Mouse (Mus musculus): ENCODE data around the gene Rsc1a1. TPM values are rescaled to one million over a fixed set of nuclear protein-coding genes. Genes with fewer than 3 reads are reported as not detected.

Gene Rsc1a1
- total RNA-seq, 2 experiments from 2014 or later, result 4.1 to 5.2 TPM

DNA sequence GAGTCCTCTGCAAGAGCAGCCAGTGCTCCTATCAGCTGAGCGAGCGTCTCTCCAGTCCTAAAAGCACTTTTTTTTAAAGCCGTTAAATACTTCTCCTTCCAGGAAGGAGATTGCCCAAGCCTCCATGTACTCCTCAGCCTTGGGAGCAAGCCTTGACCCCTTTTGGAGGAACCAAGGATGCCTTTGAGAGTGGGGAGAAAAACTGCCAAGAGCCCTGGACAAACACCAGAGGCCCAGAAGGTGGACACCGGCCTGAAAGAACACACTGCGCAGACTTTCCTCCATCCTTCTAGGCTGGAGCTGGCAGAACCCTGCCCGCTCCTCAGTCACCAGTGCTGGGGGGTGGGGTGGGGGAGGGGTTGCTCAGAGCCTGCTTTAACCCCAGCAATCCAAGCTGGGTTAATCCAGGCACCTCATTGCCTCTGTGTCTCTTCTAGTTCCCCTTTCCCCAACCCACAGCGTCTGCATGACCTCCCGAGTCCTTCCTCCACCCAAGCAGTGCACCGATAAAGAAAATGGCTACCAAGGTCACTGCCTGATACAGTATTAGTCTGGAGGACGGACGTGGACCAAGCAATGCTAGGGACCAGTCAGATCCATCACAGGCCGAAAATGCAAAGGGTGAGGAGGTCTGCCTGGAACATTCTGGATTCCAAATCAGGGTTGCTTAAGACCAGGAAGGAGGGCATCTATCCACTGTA lies 29.3 kb downstream of the Rsc1a1 start:
- peak; percentile 85 for DNase-seq (ENCODE audit: low spot score)

DNA sequence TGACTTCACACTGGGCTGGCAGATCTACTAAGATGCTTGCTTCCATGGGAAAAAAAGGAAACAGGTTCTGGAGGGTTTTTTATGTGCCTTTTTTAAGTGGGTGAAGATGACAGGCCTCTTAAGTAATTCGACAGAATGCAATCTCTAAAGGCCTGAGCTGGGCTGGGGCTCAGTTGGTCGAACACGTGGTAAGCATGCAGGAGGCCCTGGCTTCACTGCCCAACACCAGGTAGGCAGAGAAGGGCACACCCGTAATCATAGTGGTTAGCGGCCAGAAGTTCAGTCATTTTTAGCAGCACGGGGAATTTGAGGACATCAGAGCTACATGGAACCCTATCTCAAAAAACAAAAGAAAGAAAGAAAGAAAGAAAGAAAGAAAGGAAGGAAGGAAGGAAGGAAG lies 30.9 kb downstream of the Rsc1a1 start:
- no peak for DNase-seq (ENCODE audit: low spot score)

DNA sequence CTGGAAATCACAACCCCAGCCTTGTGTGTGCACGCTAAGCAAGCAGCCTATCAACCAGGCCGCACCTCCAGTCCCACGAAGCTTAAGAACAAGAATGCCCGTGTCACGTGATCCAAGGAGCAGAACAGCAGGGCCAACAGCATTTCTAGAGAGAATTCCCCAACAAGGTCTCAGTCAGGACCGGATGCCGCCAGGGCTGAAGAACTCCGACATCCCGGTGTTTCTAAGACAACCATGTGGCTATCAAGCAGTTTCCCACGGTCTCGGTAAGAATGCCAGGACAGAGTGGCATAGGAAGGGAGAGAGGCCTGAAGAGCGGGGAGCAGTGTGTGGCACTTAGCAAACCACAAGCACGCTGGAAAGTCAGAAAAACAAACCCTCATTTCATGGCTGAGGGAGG lies 31.6 kb downstream of the Rsc1a1 start:
- no peak for DNase-seq (ENCODE audit: low spot score)

DNA sequence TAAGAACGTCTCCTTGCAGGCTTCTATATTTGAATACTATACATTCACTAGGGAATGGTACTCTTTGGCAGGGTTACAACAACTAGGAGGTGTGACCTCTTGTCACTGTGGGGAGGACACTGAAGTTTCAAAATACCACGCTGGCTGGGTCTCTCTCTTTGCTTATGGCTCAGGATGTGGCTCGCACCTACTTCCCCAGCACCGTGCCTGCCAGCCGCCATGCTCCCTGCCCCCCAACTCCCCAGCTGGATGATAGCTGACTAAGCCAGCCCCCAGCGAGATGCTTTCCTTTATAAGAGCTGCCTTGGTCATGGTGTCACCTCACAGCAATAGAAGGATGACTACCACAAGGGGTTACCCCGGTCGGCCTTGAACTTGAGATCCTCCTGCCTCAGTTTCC lies 32.4 kb downstream of the Rsc1a1 start:
- DNase-seq (ENCODE audit: low spot score), result no peak

DNA sequence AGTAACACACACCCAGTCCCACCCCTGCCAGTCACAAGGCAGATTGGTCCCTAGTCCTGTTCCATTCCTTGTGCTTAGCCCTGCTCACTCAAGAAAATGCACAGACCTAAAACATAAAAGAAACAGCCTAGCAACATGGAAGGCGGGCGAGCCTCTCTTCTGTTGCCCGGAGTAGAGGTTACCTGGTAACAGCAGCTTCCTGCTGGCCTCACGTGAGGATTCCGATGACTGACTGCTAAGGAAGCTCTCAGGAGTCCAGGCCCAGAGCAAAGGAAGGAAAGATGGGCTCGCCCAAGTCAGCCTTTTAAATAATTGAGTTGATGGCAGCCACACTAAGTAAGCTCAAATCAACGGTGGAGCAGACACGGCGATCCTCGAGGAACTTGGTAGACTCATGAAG lies 33.5 kb downstream of the Rsc1a1 start:
- DNase-seq (ENCODE audit: low spot score), result no peak

DNA sequence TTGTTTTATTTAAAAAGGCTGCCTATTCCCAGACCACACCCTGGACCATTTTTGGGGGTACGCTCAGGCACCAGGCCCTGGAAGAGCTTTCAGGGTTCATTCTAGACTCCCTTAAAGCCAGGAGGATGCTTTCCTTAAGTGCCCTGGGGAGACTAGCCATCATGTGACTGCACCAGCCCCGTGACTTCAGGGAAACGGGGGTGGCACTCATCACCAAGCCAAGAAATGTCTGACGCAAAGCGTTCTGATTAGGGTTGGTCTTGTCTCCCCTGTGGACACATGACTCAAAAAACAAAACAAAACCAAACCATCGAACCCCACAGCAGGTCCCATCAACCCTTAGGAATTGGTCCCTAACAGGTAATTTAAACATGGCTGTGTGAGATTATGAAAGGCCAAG lies 34.1 kb downstream of the Rsc1a1 start:
- DNase-seq (ENCODE audit: low spot score), result no peak

DNA sequence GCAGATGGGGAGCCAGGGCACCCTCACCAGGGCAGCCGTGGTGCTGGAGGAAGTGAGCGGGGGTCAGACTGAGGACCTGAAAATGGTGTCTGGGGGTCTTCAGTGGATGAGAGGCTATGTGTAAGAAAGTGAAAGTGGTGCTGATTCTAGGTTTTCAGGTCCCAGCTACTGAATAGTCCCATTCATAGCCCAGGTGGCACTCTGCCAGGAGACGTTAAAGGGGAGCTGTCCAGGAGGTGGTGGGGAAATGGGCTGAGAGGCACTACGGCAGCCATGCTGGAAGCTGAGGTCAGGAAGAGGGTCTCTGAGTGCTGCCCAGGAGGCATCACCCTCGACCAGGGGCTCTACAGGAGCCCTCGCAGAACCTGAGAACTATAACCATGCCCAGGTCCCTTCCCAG lies 36.2 kb downstream of the Rsc1a1 start:
- no peak for DNase-seq (ENCODE audit: low spot score)

DNA sequence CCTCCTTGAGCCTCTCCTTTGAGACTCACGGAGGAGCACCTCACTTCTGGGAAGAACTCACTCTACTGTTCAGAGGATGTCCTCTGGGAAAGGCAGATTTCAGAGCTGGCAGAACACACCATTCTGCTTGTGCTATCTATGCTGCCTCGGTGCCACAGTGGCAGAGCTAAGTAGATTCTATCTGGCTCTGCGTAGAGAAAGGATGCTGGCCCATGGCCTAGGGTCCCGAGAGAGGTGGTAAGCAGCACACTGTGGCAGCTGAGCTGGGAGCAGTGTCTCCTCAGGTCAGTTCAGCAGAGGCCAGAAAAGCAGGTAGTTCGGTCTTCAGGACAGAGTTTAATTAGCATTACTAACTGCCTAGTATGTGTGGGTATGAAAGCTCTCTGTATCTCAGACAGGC lies 37.1 kb downstream of the Rsc1a1 start:
- DNase-seq (ENCODE audit: low spot score), result peak; percentile 70

DNA sequence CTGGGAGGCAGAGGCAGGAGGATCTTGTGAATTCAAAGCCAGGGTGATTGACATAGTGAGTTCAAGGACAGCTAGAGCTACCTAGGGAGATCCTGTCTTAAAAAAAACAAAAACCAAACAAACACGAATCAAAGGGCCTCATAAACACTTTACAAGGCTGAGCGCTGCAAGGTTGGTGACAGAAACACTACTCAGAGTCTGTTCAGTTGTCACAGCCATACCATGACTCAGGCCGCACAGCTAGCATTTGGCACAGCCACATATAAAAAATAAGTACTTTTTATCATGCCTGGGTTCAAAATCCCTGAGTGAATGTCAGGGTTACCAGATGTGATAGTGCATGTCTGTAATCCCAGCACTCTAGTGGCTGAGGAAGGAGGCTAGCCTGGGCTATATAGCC lies 38.2 kb downstream of the Rsc1a1 start:
- no peak for DNase-seq (ENCODE audit: low spot score)

DNA sequence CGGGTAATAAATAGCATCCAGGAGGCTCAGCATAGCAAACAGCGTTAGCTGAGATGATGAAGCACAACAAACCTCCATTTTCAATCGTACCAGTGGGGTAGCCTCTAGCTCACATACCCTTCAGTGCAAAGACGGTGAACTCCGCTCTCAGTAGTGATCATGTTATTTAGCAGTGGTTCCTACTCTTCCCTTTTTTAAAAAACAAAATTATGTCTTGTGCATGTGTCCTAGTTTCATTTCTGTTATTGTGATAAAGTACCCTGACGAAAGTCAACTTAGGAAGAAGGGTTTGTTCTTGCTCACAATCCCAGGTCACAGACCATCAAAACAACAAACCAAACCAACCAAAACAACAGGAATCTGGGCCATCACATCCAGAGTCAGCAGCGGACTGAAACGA lies 39.4 kb downstream of the Rsc1a1 start:
- DNase-seq (ENCODE audit: low spot score), result no peak

DNA sequence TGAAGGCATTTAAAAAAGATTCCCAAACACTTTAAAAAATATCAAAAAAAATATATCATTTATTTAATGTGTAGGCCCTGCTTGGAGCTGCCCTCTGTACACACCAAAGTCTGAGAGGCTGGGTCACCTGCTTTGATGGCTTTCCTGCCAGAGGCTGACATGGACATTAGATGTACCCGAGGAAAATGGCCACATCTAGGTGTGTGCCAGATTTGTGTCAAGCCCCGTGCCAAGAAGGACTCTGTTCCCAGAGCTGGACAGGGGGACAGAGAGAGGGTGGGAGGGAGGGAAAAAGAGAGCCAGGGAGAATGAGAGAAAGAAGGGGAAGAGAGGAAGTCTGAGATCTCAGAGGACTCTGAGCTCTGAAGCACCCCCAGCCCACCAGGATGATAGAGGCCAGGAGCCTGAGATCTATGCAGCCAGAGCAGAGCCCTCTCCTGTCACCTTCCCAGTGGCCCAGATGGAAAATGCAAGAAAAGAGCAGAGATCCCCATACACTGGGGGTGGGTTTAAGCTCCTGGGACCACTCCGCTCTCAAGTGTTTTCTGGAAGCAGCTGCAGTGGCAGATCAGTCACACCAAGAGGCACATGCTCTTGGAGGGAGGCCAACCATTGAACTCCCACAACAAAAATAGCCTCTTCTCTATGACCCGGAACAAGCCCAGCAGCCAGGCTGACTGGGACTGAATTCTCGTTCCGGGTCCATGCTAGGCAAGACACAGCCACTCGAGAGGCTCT lies 42.1 kb downstream of the Rsc1a1 start:
- peak; percentile 90 for DNase-seq (ENCODE audit: low spot score)

DNA sequence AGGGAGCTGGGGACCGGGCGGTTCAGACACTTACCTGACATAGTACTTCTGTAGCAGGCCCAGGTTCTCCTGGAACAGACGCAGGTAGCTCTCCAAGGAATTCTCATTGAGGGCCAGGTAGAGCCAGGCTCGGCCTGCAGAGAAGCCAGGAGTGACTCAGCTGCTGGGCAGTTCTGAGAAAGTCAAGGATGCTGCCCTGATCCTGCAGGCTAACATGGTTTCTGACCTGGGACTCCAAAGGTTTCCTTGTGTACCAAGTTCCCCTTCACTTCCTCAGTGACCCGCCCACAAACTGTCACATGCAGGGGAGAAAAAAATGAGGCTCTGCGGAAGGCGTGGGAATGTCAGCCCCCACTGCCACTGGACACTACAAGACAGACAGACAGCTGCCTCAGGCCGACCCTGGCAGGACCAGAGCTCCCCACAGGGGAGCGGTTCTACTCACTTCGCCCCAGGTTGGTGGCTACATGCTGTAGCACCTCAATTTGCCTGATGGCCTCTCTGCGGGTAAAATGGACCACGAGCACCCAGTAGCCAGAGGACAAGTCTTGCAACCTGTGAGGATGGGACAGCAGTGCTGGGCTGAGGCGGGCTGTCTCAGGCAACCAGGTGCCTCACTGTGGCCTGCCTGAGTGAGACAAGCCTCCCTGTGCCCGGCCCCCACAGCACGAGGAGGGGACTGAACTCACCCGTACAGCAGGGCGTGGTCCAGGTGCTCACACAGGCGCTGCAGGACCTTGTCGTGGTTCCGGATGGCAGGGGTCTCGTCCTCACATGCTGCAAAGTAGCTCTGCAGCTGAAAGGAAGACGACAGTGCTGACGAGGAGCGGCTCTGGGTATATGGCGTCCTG lies 43.2 kb downstream of the Rsc1a1 start:
- DNase-seq (ENCODE audit: low spot score), result no peak

DNA sequence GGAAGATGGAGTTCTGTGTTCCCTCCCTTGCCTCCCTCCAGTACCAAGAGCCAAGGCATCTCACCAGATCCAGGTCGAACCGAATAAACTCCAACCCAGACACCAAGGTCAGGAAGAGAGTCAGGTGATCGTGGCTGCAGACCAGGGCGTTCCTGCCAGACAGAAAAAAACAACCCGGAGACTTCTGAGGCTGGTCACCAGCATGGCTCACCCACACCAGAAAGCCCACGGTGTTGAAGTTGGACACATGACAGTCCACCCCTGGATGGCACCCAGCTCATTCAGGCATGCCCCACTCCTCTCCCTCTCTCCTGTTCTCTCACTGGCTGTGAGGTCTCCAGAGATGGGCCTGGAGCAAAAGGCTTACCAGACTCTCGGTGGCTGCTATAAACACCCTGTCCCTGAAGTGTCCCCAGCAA lies 44.0 kb downstream of the Rsc1a1 start:
- DNase-seq (ENCODE audit: low spot score), result peak; percentile 69

DNA sequence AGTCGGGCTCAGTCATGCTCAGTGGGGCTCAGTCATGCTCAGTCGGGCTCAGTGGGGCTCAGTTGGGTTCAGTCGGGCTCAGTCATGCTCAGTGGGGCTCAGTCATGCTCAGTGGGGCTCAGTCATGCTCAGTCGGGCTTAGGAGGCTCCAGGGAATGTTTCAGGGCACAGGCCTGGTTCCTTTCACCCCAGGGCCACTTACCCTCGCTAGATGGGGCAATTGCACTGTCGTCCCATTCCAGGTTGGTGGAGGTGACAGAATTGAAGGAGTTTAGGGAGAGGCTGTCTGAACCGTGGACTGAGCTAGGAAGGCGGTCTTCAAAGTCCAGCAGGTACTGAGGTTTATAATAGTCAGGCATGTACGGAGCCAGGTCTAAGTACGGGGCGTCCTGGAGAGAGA lies 45.9 kb downstream of the Rsc1a1 start:
- DNase-seq (ENCODE audit: low spot score), result no peak

DNA sequence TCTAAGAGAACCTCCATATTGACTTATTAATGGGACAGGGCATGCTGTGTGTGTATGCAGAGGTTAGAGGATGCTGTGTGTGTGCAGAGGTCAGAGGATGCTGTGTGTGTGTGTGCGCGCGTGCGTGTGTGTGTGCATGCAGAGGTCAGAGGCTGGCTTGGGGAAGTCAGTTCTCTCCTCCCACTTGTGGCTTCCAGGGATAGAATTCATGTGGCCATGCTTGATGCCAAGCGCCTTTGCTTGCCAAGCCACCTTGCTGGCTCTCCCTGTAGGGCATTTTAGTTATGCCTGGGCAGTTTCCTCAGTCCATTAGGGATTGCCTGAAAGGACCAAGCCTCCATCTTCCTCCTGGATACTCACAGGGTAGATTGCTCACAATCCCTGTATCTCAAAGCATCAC lies 48.7 kb downstream of the Rsc1a1 start:
- peak; percentile 58 for DNase-seq (ENCODE audit: low spot score)

DNA sequence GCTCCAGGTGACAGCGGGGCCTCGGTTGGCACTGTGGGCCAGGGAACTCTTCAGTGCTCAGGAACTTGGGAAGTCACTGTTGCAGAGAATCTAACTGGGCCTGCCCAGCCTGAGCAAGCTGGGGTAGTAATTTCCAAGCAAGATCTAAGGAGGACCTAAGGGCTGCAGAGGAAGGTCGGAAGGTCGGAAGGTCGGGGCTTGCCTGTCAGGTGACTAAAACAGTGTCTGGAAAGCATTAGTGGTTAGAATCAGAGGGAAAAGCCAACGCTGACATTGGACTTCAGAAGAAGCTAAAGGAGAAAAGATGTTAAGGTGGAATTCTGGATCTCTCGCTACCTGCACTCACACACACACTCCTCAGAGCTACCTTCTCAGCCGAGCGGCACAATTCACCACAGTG lies 49.4 kb downstream of the Rsc1a1 start:
- no peak for DNase-seq (ENCODE audit: low spot score)

Other genes with a start within 250 kb of the Rsc1a1 start
- gene Srarp, start 249.5 kb downstream of the Rsc1a1 start, total RNA-seq (2021), result 1 to 10 TPM in 1 of 2 experiments, under 1 TPM in 1; 0.87 to 1.0 TPM
- 10 to 100 TPM; 29.2 to 32.2 TPM for gene Zbtb17, start 240.9 kb downstream of the Rsc1a1 start, total RNA-seq (2021)
- 10 to 100 TPM; 21.4 to 21.9 TPM for gene Spen, start 147.0 kb downstream of the Rsc1a1 start, total RNA-seq (2021)
- gene Fblim1, start 79.5 kb downstream of the Rsc1a1 start, total RNA-seq (2021), result 1 to 10 TPM in 1 of 2 experiments, under 1 TPM in 1; 0.90 to 1.1 TPM
- under 1 TPM; 0.55 to 0.62 TPM for gene Tmem82, start 67.0 kb downstream of the Rsc1a1 start, total RNA-seq (2021)
- gene Slc25a34, start 61.8 kb downstream of the Rsc1a1 start, total RNA-seq (2021), result 10 to 100 TPM; 13.3 to 15.7 TPM
- gene Plekhm2, start 20.7 kb downstream of the Rsc1a1 start, total RNA-seq (2021), result 10 to 100 TPM; 28.9 to 34.5 TPM
- 10 to 100 TPM; 57.5 to 62.5 TPM for gene Ddi2, start 37.8 kb upstream of the Rsc1a1 start, total RNA-seq (2021)
- gene Agmat, start 61.1 kb upstream of the Rsc1a1 start, total RNA-seq (2021), result not detected
- gene Dnajc16, start 105.3 kb upstream of the Rsc1a1 start, total RNA-seq (2021), result 10 to 100 TPM; 13.2 to 13.3 TPM
- gene Casp9, start 108.0 kb upstream of the Rsc1a1 start, total RNA-seq (2021), result 1 to 10 TPM; 2.4 TPM
- under 1 TPM in 1 of 2 experiments, not detected in 1; 0.78 TPM for gene Cela2a, start 140.6 kb upstream of the Rsc1a1 start, total RNA-seq (2021)
- gene Ctrc, start 160.8 kb upstream of the Rsc1a1 start, total RNA-seq (2021), result not detected
- 1 to 10 TPM; 2.8 to 4.7 TPM for gene Efhd2, start 189.3 kb upstream of the Rsc1a1 start, total RNA-seq (2021)